Mouse (Mus musculus): ENCODE data around the gene Lfng.

Gene Lfng

GRCm38 (mm10) chr5:140607001-140607835, at the start of gene Lfng:
Gene Lfng (plus strand): TSS chr5:140607320.
- DNase-seq (ENCODE audit: low spot score in 2 of 2): peak; percentile 88 to 93

- DNase-seq (ENCODE audit: low spot score in 2 of 2): no peak
Observed at GRCm38 (mm10) chr5:140562601-140563000, 44.5 kb upstream of the Lfng start.

GRCm38 (mm10) chr5:140564896-140565295, 42.2 kb upstream of the Lfng start, which contains the start of gene Grifin:
Gene Grifin (minus strand): TSS chr5:140565071.
- DNase-seq (ENCODE audit: low spot score in 2 of 2): no peak

- DNase-seq (ENCODE audit: low spot score in 2 of 2): peak in 1 of 2 experiments; percentile 32
Observed at GRCm38 (mm10) chr5:140565451-140565850, 41.7 kb upstream of the Lfng start.

- peak; percentile 66 to 85 for DNase-seq (ENCODE audit: low spot score in 2 of 2)
Observed at GRCm38 (mm10) chr5:140565856-140566255, 41.3 kb upstream of the Lfng start.

GRCm38 (mm10) chr5:140566271-140566670, 40.8 kb upstream of the Lfng start:
- no peak for DNase-seq (ENCODE audit: low spot score in 2 of 2)

- peak; percentile 85 to 90 for DNase-seq (ENCODE audit: low spot score in 2 of 2)
Observed at GRCm38 (mm10) chr5:140567321-140567720, 39.8 kb upstream of the Lfng start.

GRCm38 (mm10) chr5:140567751-140568150, 39.4 kb upstream of the Lfng start:
- DNase-seq (ENCODE audit: low spot score in 2 of 2): no peak

- peak; percentile 68 to 88 for DNase-seq (ENCODE audit: low spot score in 2 of 2)
Observed at GRCm38 (mm10) chr5:140568321-140568970, 38.7 kb upstream of the Lfng start.

GRCm38 (mm10) chr5:140569032-140569595, 38.0 kb upstream of the Lfng start:
- DNase-seq (ENCODE audit: low spot score in 2 of 2): no peak

GRCm38 (mm10) chr5:140570223-140570870, 36.8 kb upstream of the Lfng start:
- DNase-seq (ENCODE audit: low spot score in 2 of 2): no peak

- no peak for DNase-seq (ENCODE audit: low spot score in 2 of 2)
Observed at GRCm38 (mm10) chr5:140571201-140571600, 35.9 kb upstream of the Lfng start.

- no peak for DNase-seq (ENCODE audit: low spot score in 2 of 2)
Observed at GRCm38 (mm10) chr5:140571673-140572072, 35.4 kb upstream of the Lfng start.

GRCm38 (mm10) chr5:140572611-140573010, 34.5 kb upstream of the Lfng start:
- no peak for DNase-seq (ENCODE audit: low spot score in 2 of 2)

- DNase-seq (ENCODE audit: low spot score in 2 of 2): no peak
Observed at GRCm38 (mm10) chr5:140575381-140575866, 31.7 kb upstream of the Lfng start.

GRCm38 (mm10) chr5:140579221-140579620, 27.9 kb upstream of the Lfng start:
- no peak for DNase-seq (ENCODE audit: low spot score in 2 of 2)

GRCm38 (mm10) chr5:140579771-140580170, 27.3 kb upstream of the Lfng start:
- DNase-seq (ENCODE audit: low spot score in 2 of 2): no peak

GRCm38 (mm10) chr5:140581569-140581968, 25.6 kb upstream of the Lfng start:
- no peak for DNase-seq (ENCODE audit: low spot score in 2 of 2)

- no peak for DNase-seq (ENCODE audit: low spot score in 2 of 2)
Observed at GRCm38 (mm10) chr5:140582995-140583731, 24.0 kb upstream of the Lfng start.

GRCm38 (mm10) chr5:140583732-140584368, 23.3 kb upstream of the Lfng start:
- no peak for DNase-seq (ENCODE audit: low spot score in 2 of 2)
